Mouse (Mus musculus) intestine, embryonic 15.5 days (tissue): ENCODE measurements at regions not wholly inside any gene's neighbourhood (a gene's known extent, or its start where the extent isn't known, plus 50 kb on each side); places are given as distances from the start of the nearest gene placed in this dataset.
A peak's percentile ranks its signal among the peaks of the same experiment; 100 is the strongest.

Source experiments
- ATAC-seq: fragments of 200-750 bp; cut with Nextera tagmentation; 2 replicates; pipeline ENCODE4 v1.8.0; 2017; ENCODE audit warnings: moderate TSS enrichment, moderate library complexity
- H3K27ac ChIP-seq: fragments of 300-500 bp; sonication (generic); 2 replicates; pipeline ENCODE4 v1.5.1; 2015; ENCODE audit warnings: mild to moderate bottlenecking, inconsistent platforms
- H3K27me3 ChIP-seq: fragments of 300-500 bp; sonication (generic); replicated peaks from 2 replicates; pipeline ENCODE4 v1.6.1; 2015; ENCODE audit warnings: inconsistent platforms
- H3K36me3 ChIP-seq: fragments of 300-500 bp; sonication (generic); 2 replicates; pipeline ENCODE4 v1.6.1; 2015; ENCODE audit warnings: inconsistent platforms
- H3K4me1 ChIP-seq: fragments of 300-500 bp; sonication (generic); replicated peaks from 2 replicates; pipeline ENCODE4 v1.6.1; 2015; ENCODE audit warnings: inconsistent platforms
- H3K4me2 ChIP-seq: fragments of 300-500 bp; sonication (generic); replicated peaks from 2 replicates; pipeline ENCODE4 v1.6.1; 2015; ENCODE audit warnings: mild to moderate bottlenecking, inconsistent platforms
- H3K4me3 ChIP-seq: fragments of 300-500 bp; sonication (generic); replicated peaks from 2 replicates; pipeline ENCODE4 v1.5.1; 2015; ENCODE audit warnings: inconsistent platforms
- H3K9ac ChIP-seq: fragments of 300-500 bp; sonication (generic); 2 replicates; pipeline ENCODE4 v1.6.1; 2015; ENCODE audit warnings: inconsistent platforms
- H3K9me3 ChIP-seq: fragments of 300-500 bp; sonication (generic); 2 replicates; pipeline ENCODE4 v1.6.1; 2016; ENCODE audit warnings: inconsistent platforms
- WGBS: fragments of 180-500 bp; shearing (Covaris S2); methylation state at CpG from one replicate; pipeline ENCODE4 v1.1.7; 2015; 5-methylcytosine and 5-hydroxymethylcytosine counted together

DNA sequence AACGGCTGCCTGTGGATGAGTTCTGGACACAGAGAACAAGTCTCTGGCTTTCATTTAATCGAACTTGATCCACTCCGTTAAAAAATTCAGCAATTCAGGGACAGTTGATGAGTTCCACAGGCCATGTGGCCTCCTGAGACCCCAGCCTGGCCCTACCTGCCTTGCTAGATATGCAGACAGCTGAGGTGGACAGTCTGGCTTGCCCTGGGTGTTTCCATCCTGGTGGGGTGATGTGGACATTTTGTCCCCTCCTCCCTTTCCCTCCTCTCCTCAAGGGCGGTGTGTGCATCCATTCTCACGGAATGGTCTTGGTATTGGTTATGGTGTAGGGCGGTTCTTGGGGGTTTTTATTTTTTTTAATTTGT lies 80.1 kb downstream of the Vcpkmt start:
- Histone ChIP-seq H3K9me3 (no peaks in the 10 kb centered on the region), H3K4me2 (peak overlapping the region; percentile 57), H3K4me1 (peaks cover 16% of the 10 kb centered on the region), H3K36me3 (no peaks in the 10 kb centered on the region), H3K4me3 (no peak overlapping the region), H3K9ac (peak overlapping the region; percentile 22), H3K27me3 (no peaks in the 10 kb centered on the region), H3K27ac (peak overlapping the region; percentile 92)
- peak; percentile 17; the same call in 1 of the 2 replicates for ATAC-seq
- WGBS = 61% methylated on average over 6 of the region's 6 CpGs

- Histone ChIP-seq H3K36me3 (no peaks in the 10 kb centered on the region), H3K9ac (peak overlapping the region; percentile 22), H3K4me1 (peaks cover 21% of the 10 kb centered on the region), H3K27ac (peak overlapping the region; percentile 92), H3K4me3 (no peak overlapping the region), H3K4me2 (peak overlapping the region; percentile 57), H3K9me3 (no peaks in the 10 kb centered on the region), H3K27me3 (no peaks in the 10 kb centered on the region)
- ATAC-seq = peak; percentile 90
- 13% methylated on average over 20 of the region's 20 CpGs for WGBS
These were observed 80.8 kb downstream of the Vcpkmt start for GRCm38 (mm10) chr12:69501783-69502705.

GRCm38 (mm10) chr12:69501346-69501730 lies 81.5 kb downstream of the Vcpkmt start:
- Histone ChIP-seq H3K9ac (no peak overlapping the region), H3K9me3 (no peaks in the 10 kb centered on the region), H3K4me2 (peak overlapping the region; percentile 57; the same call in 1 of the 2 replicates), H3K27me3 (no peaks in the 10 kb centered on the region), H3K4me3 (no peak overlapping the region), H3K36me3 (no peaks in the 10 kb centered on the region), H3K27ac (peak overlapping the region; percentile 92; the same call in 1 of the 2 replicates), H3K4me1 (peaks cover 23% of the 10 kb centered on the region)
- WGBS = 50% methylated on average over 2 of the region's 2 CpGs
- no peak for ATAC-seq

GRCm38 (mm10) chr12:69500600-69501345 lies 82.1 kb downstream of the Vcpkmt start:
- H3K4me1 ChIP-seq = peaks cover 26% of the 10 kb centered on the region
- H3K36me3 ChIP-seq = no peaks in the 10 kb centered on the region
- no peak overlapping the region for H3K9ac ChIP-seq
- H3K27me3 ChIP-seq = no peaks in the 10 kb centered on the region
- H3K4me3 ChIP-seq = no peak overlapping the region
- no peak for ATAC-seq
- H3K27ac ChIP-seq = peak overlapping the region; percentile 38; the same call in 1 of the 2 replicates
- H3K9me3 ChIP-seq = no peaks in the 10 kb centered on the region
- H3K4me2 ChIP-seq = no peak overlapping the region
- WGBS = 61% methylated on average over 15 of the region's 15 CpGs

GRCm38 (mm10) chr12:69497121-69497520 lies 85.7 kb downstream of the Vcpkmt start:
- Histone ChIP-seq H3K36me3 (no peaks in the 10 kb centered on the region), H3K4me1 (peaks cover 21% of the 10 kb centered on the region), H3K9ac (no peak overlapping the region), H3K4me3 (no peak overlapping the region), H3K9me3 (no peaks in the 10 kb centered on the region), H3K27me3 (no peaks in the 10 kb centered on the region), H3K4me2 (no peak overlapping the region), H3K27ac (peak overlapping the region; percentile 15; the same call in 1 of the 2 replicates)
- ATAC-seq = peak; percentile 37
- 53% methylated on average over 7 of the region's 7 CpGs for WGBS

GRCm38 (mm10) chr12:69496341-69496904 lies 86.4 kb downstream of the Vcpkmt start:
- ATAC-seq = 0 out of 2 replicates have a peak, but pooled peaks have one; percentile 18
- WGBS = 53% methylated on average over 6 of the region's 6 CpGs
- H3K4me3 ChIP-seq = no peak overlapping the region
- H3K9me3 ChIP-seq = no peaks in the 10 kb centered on the region
- peak overlapping the region; percentile 15; the same call in 1 of the 2 replicates for H3K27ac ChIP-seq
- peaks cover 18% of the 10 kb centered on the region for H3K4me1 ChIP-seq
- no peak overlapping the region for H3K9ac ChIP-seq
- no peaks in the 10 kb centered on the region for H3K36me3 ChIP-seq
- no peak overlapping the region for H3K4me2 ChIP-seq
- H3K27me3 ChIP-seq = no peaks in the 10 kb centered on the region

GRCm38 (mm10) chr12:69495776-69496175 lies 87.1 kb downstream of the Vcpkmt start:
- no peak for ATAC-seq
- Histone ChIP-seq H3K4me2 (no peak overlapping the region), H3K4me3 (no peak overlapping the region), H3K27me3 (no peaks in the 10 kb centered on the region), H3K9ac (no peak overlapping the region), H3K9me3 (no peaks in the 10 kb centered on the region), H3K36me3 (no peaks in the 10 kb centered on the region), H3K27ac (0 out of 2 replicates have a peak overlapping the region, but pooled peaks have one; percentile 15), H3K4me1 (peaks cover 16% of the 10 kb centered on the region)
- 88% methylated on average over 5 of the region's 5 CpGs for WGBS

DNA sequence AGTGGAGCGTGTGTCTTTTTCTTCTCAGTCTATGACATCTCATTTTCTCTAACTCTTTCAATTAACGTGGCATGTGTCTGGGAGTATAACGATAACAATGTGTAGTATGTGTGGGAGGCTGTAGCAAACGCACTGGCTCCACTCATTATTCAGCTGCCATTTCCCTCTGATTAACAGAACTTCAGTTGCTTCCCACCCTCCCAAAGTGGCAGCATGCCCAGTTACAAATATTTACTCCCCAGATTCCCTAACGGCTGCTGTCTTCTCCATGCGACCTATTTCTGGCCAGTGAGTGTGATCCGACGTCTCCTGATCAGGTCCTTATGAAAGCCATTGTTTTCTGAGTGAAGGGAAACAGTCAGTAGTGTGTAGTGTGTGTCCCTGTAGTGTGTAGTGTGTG lies 88.2 kb downstream of the Vcpkmt start:
- no peaks in the 10 kb centered on the region for H3K27me3 ChIP-seq
- 47% methylated on average over 8 of the region's 8 CpGs for WGBS
- H3K9ac ChIP-seq = no peak overlapping the region
- no peaks in the 10 kb centered on the region for H3K36me3 ChIP-seq
- H3K27ac ChIP-seq = peak overlapping the region; percentile 18; the same call in 1 of the 2 replicates
- H3K4me1 ChIP-seq = peaks cover 16% of the 10 kb centered on the region
- no peak overlapping the region for H3K4me3 ChIP-seq
- no peaks in the 10 kb centered on the region for H3K9me3 ChIP-seq
- no peak overlapping the region for H3K4me2 ChIP-seq
- ATAC-seq = no peak

DNA sequence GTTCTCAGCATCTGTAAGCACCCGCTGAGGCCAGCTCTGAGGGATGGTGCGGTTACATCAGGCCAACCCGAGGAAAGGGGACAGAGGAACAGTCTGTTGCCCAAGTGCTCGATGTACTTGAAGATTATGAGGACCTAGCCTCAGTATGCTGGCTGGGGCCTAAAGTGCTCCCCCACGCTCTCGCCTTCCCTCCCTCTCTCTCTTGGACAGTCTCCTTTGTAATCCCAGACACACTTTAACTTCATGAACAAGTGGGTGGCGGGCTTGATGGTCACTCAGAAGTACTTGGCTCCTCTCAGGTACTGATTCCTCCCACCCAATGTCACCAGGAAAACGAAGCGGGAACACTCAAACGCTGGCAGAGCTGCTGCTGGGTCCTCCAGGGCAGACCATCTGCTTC lies 93.1 kb downstream of the Vcpkmt start:
- Histone ChIP-seq H3K4me3 (no peak overlapping the region), H3K9ac (no peak overlapping the region), H3K36me3 (no peaks in the 10 kb centered on the region), H3K27ac (no peak overlapping the region), H3K4me2 (no peak overlapping the region), H3K4me1 (peaks cover 2% of the 10 kb centered on the region), H3K9me3 (no peaks in the 10 kb centered on the region), H3K27me3 (no peaks in the 10 kb centered on the region)
- no peak for ATAC-seq
- WGBS = 93% methylated on average over 10 of the region's 10 CpGs

GRCm38 (mm10) chr12:69486903-69487302 lies 95.9 kb downstream of the Vcpkmt start:
- no peak overlapping the region for H3K9ac ChIP-seq
- ATAC-seq = no peak
- 57% methylated on average over 8 of the region's 8 CpGs for WGBS
- H3K36me3 ChIP-seq = no peaks in the 10 kb centered on the region
- no peaks in the 10 kb centered on the region; the same call in 1 of the 2 replicates for H3K4me1 ChIP-seq
- no peak overlapping the region for H3K27ac ChIP-seq
- H3K9me3 ChIP-seq = no peaks in the 10 kb centered on the region
- H3K27me3 ChIP-seq = no peaks in the 10 kb centered on the region
- H3K4me3 ChIP-seq = no peak overlapping the region
- no peak overlapping the region for H3K4me2 ChIP-seq

- H3K36me3 ChIP-seq = no peaks in the 10 kb centered on the region
- no peak overlapping the region for H3K27ac ChIP-seq
- H3K9me3 ChIP-seq = no peaks in the 10 kb centered on the region
- H3K4me1 ChIP-seq = no peaks in the 10 kb centered on the region; the same call in 1 of the 2 replicates
- no peaks in the 10 kb centered on the region for H3K27me3 ChIP-seq
- peak; percentile 47 for ATAC-seq
- H3K4me2 ChIP-seq = peak overlapping the region; percentile 34; the same call in 1 of the 2 replicates
- H3K4me3 ChIP-seq = no peak overlapping the region
- H3K9ac ChIP-seq = no peak overlapping the region
- WGBS = 37% methylated on average over 14 of the region's 14 CpGs
These were observed 96.9 kb downstream of the Vcpkmt start for GRCm38 (mm10) chr12:69485652-69486651.
